Mouse (Mus musculus) liver, adult 2 months (tissue): ENCODE measurements around the gene Tulp2. TPM values are rescaled to one million over a fixed set of nuclear protein-coding genes. Genes with fewer than 3 reads are reported as not detected.
A peak's percentile ranks its signal among the peaks of the same experiment; 100 is the strongest.

Source experiments
- DNase-seq: peaks from one replicate; pipeline ENCODE4 v3.0.0-alpha.2; 2011; ENCODE audit warnings: low read depth, low spot score; ENCODE audit errors: extremely low read depth
- H3K27ac ChIP-seq: fragments of 200-500 bp; replicated peaks from 2 replicates; pipeline ENCODE4 v1.5.1; 2012; ENCODE audit warnings: low read depth, mild to moderate bottlenecking, control low read depth, inconsistent platforms, low read length; ENCODE audit not compliant: insufficient read depth
- H3K27me3 ChIP-seq: fragments of 200-500 bp; 2 replicates; pipeline ENCODE4 v1.6.1; 2012; ENCODE audit warnings: mild to moderate bottlenecking, moderate library complexity, low read length, inconsistent platforms; ENCODE audit not compliant: control insufficient read depth, insufficient read depth
- H3K36me3 ChIP-seq: fragments of 200-500 bp; 2 replicates; pipeline ENCODE4 v1.6.1; 2012; ENCODE audit warnings: low read length, inconsistent platforms; ENCODE audit not compliant: control insufficient read depth, insufficient read depth
- H3K4me1 ChIP-seq: fragments of 200-500 bp; 2 replicates; pipeline ENCODE4 v1.6.1; 2011; ENCODE audit warnings: low read length; ENCODE audit not compliant: control insufficient read depth, insufficient read depth
- H3K4me3 ChIP-seq: fragments of 200-500 bp; 2 replicates; pipeline ENCODE4 v1.5.1; 2011; ENCODE audit warnings: low read depth, mild to moderate bottlenecking, control low read depth, low read length, moderate library complexity; ENCODE audit not compliant: insufficient read depth
- H3K79me2 ChIP-seq: fragments of 200-500 bp; 2 replicates; pipeline ENCODE4 v1.6.1; 2012; ENCODE audit warnings: inconsistent platforms, mild to moderate bottlenecking, low read length, moderate library complexity; ENCODE audit not compliant: control insufficient read depth, insufficient read depth
- H3K9ac ChIP-seq: fragments of 200-500 bp; 2 replicates; pipeline ENCODE4 v1.6.1; 2012; ENCODE audit warnings: low read depth, mild to moderate bottlenecking, control low read depth, inconsistent platforms, low read length
- CTCF ChIP-seq: fragments of 200-500 bp; IDR thresholded peaks from 2 replicates; pipeline ENCODE4 v1.5.1; 2011; ENCODE audit warnings: low read depth, low read length, control low read depth
- POLR2A ChIP-seq: fragments of 200-500 bp; IDR thresholded peaks from 2 replicates; pipeline ENCODE4 v1.6.1; 2011; ENCODE audit warnings: low read length, control low read depth; ENCODE audit not compliant: insufficient read depth; ENCODE audit errors: extremely low read depth
- WGBS: fragments of 180-500 bp; shearing (Covaris S2); methylation state at CpG from one replicate; pipeline ENCODE4 v1.1.7; 2018; 5-methylcytosine and 5-hydroxymethylcytosine counted together
- polyA plus RNA-seq: library from polyadenylated mRNA; depleted of rRNA; stranded (reverse); fragments of >200 nt; gene quantifications from 2 replicates; pipeline ENCODE4 v1.2.3, GENCODE M21; 2012; rRNA removed
- total RNA-seq: library from RNA; depleted of rRNA; stranded (reverse); fragments of >200 nt; gene quantifications from 2 replicates; pipeline ENCODE4 v1.2.3, GENCODE M21; 2014; rRNA removed

Gene Tulp2
- 0.07 and 0.18 TPM in 2 replicates for total RNA-seq
- 0.30 and 0.31 TPM in 2 replicates for polyA plus RNA-seq

- Histone ChIP-seq H3K27ac (peak within 1 kb of the TSS; percentile 82), H3K4me3 (no peak within 1 kb of the TSS), H3K36me3 (peaks cover 33% of the 10 kb centered on the region), H3K27me3 (no peaks in the 10 kb centered on the region), H3K9ac (no peak within 1 kb of the TSS), H3K79me2 (no peaks in the 10 kb centered on the region; the same call in 1 of the 2 replicates), H3K4me1 (peaks cover 22% of the 10 kb centered on the region)
- TF ChIP-seq CTCF (no peak), POLR2A (no peak)
- DNase-seq, result peak; percentile 90
- WGBS, result 44% methylated on average over 15 of the region's 15 CpGs
Measured at GRCm38 (mm10) chr7:45481374-45481927, at the start of gene Tulp2. Gene Tulp2, plus strand, starts transcription at chr7:45481877.

GRCm38 (mm10) chr7:45433835-45434202 lies 47.9 kb upstream of the Tulp2 start:
- Histone ChIP-seq H3K4me3 (peak overlapping the region; percentile 55), H3K79me2 (peaks cover 12% of the 10 kb centered on the region; the same call in 1 of the 2 replicates), H3K4me1 (peaks cover 14% of the 10 kb centered on the region), H3K9ac (peak overlapping the region; percentile 60), H3K36me3 (no peaks in the 10 kb centered on the region), H3K27me3 (no peaks in the 10 kb centered on the region), H3K27ac (no peak overlapping the region; the same call in 1 of the 2 replicates)
- TF ChIP-seq POLR2A (no peak), CTCF (no peak)
- WGBS, result under 1% methylated on average over 7 of the region's 7 CpGs
- DNase-seq, result no peak

- peak; percentile 61; the same call in 1 of the 2 replicates for TF ChIP-seq POLR2A
- TF ChIP-seq CTCF, result peak; percentile 94
- WGBS, result 1% methylated on average over 45 of the region's 45 CpGs
- no peaks in the 10 kb centered on the region for H3K27me3 ChIP-seq
- peak within 1 kb of the TSS; percentile 72 for H3K9ac ChIP-seq
- H3K79me2 ChIP-seq, result peaks cover 12% of the 10 kb centered on the region; the same call in 1 of the 2 replicates
- no peaks in the 10 kb centered on the region for H3K36me3 ChIP-seq
- peak within 1 kb of the TSS; percentile 61 for H3K4me3 ChIP-seq
- H3K27ac ChIP-seq, result peak within 1 kb of the TSS; percentile 11
- DNase-seq, result peak; percentile 100
- H3K4me1 ChIP-seq, result peaks cover 14% of the 10 kb centered on the region
Measured at GRCm38 (mm10) chr7:45434203-45435015, 47.3 kb upstream of the Tulp2 start, which contains the start of gene Gys1. Gene Gys1, plus strand, starts transcription at chr7:45434844.

- H3K4me1 ChIP-seq, result peaks cover 14% of the 10 kb centered on the region
- DNase-seq, result no peak
- TF ChIP-seq POLR2A, result no peak
Measured at GRCm38 (mm10) chr7:45435038-45435437, 46.6 kb upstream of the Tulp2 start.

GRCm38 (mm10) chr7:45436444-45436843 lies 45.2 kb upstream of the Tulp2 start:
- H3K79me2 ChIP-seq, result peaks cover 8% of the 10 kb centered on the region; the same call in 1 of the 2 replicates
- no peak overlapping the region for H3K27ac ChIP-seq
- 88% methylated on average over 5 of the region's 5 CpGs for WGBS
- TF ChIP-seq CTCF (no peak), POLR2A (no peak)
- no peaks in the 10 kb centered on the region for H3K27me3 ChIP-seq
- H3K9ac ChIP-seq, result no peak overlapping the region
- DNase-seq, result no peak
- H3K4me1 ChIP-seq, result peaks cover 14% of the 10 kb centered on the region
- H3K36me3 ChIP-seq, result no peaks in the 10 kb centered on the region; the same call in 1 of the 2 replicates
- H3K4me3 ChIP-seq, result no peak overlapping the region

More at GRCm38 (mm10) chr7:45435038-45435437, 46.6 kb upstream of the Tulp2 start:
- Histone ChIP-seq H3K36me3 (no peaks in the 10 kb centered on the region), H3K9ac (peak overlapping the region; percentile 72), H3K27ac (peak overlapping the region; percentile 11; the same call in 1 of the 2 replicates), H3K4me3 (peak overlapping the region; percentile 61), H3K79me2 (peaks cover 12% of the 10 kb centered on the region; the same call in 1 of the 2 replicates), H3K27me3 (no peaks in the 10 kb centered on the region)
- under 1% methylated on average over 16 of the region's 16 CpGs for WGBS
